Mouse (Mus musculus): Measurements from ENCODE around the gene Tmtc1.

Gene Tmtc1

DNA sequence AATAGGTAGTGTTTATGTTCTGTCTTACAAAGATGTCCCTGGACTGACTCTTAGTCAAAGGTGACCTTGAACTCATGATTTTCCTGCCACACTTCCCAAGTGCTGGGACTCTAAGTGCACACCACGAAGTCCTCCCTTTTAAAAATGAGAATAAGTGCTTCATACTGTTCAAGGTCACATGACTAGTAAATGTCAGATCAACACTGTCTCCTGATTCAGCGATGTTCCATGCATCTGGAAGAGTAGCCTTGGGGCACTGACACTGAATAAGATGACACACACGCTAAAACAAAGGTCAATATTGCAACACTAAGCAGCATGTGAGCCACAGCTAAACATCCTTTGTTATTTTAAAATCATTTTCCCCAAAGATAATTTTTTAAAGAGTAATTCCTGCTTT lies 139.0 kb downstream of the Tmtc1 start:
- DNase-seq = no peak

DNA sequence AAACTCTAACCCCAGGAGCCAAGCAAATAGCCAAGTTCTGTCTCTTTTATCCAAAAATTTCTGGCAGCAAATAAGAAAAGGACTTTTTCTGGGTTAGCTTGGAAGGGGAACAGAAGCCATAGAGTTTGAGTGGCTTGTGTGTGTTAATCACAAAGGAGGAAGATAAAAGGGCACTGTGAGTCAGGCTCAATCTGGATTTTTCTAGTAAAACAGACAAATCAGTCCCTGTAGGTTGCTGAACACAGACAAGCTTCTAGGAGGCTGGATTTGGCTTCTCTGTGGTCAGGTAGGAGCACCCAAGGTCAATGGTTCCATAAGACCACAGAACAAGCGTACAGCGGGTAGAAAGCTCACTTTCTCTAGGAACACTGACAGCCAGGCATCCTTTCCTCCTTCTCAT lies 141.9 kb downstream of the Tmtc1 start:
- no peak for DNase-seq

DNA sequence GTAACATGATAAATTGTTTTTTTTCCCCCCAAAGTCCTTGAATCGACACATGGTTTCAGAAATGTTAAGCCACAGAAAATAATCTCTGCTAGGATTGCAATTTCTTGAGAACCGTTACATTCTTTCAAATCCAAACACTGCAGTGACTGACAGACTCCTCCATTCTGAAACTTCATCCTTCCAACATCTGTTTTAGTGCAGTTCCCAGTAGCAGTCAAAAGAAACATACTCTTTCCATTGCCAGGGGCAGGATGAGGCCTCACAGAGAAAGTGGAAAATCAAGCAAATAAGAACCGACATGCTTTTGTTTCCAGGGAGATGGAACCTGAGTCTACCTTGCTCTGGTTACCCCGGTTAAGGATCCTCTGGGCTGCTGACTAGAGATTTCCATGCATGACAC lies 147.1 kb downstream of the Tmtc1 start:
- no peak for DNase-seq

DNA sequence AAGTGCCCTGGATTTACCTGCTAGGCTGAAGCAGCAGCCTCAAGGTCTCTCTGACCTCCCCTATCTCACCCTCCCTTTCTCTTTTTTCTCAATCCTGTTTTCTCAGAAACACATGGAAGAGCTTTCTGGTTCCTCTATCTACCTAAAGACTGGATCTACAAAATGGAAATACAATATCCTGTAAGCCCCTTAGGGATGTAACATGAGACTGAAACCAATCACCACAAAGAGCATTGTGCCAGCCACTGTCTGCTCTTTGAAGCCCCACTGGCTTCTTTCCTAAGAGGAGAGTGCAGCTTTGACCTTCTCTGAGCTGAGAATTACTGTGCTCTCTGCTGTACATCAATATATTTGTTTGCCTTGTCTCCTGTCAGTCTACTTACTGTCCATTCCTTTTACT lies 147.8 kb downstream of the Tmtc1 start:
- DNase-seq = no peak

DNA sequence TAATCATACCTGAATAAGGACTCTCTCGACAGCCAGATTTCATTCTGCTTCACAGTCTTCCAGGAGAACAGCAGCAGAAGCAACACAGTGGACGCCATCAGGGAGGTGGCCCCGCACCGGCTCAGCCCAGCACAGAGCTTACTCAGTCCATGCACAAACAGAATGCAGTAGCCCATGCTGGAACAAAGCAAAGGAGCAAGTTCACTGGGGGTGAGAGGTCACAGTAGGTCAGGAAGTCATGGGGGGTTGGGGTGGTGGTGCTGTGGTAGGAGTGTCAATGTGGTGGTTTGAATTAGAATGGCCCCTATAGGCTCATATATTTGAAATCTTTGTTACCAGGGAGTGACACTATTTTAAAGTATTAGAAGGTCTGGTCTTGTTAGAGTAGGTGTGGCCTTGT lies 149.7 kb downstream of the Tmtc1 start:
- DNase-seq = no peak

DNA sequence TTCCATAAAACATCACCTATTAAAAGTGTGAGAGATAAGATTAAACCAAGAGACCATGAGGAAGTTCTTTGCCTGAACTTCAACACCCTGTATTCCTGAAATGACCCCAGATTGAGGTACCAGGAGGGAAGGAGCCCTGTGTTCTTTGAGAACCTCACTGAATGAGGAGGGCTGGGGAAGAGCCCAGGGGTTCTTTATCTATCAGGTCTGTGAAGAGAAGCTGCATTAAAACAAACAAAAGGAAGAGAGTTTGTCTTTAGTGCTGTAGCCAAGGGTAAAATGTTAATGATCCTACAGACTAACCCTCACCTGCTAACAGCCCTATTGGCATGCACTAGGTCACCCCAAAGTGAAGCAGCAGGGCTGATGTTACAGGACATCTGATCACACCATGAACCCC lies 153.3 kb downstream of the Tmtc1 start:
- DNase-seq = no peak

DNA sequence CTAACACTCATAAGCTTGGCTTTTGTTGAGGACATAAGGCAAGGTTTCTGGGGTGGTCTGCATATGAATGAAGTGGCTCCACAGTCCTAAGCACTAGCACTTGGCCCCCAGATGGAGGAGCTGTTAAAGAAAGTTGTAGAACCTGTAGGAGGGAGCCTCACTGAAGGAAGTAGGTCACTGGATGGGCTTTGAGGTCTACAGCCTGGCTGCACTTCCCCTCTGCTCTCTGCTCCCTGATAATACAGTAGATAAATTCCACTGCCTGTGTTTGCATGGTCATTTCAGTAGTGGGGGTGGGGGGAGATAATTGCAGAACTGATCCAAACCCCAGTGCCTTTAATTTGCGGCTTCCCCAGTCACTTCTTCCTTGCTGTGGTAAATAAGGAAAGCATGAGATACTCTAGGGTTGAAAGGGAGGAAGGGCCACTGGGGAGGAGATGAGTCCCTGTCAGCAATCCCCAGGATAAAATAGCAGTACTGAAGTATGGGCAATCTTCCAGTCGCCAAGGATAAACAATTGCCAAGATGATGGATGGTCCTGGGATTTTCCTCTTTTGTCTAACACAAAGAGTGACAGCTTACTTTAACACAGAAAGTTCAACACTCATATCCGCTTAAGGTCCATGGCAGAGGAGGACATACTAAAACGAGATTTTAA lies 160.8 kb downstream of the Tmtc1 start:
- DNase-seq = peak; percentile 13

DNA sequence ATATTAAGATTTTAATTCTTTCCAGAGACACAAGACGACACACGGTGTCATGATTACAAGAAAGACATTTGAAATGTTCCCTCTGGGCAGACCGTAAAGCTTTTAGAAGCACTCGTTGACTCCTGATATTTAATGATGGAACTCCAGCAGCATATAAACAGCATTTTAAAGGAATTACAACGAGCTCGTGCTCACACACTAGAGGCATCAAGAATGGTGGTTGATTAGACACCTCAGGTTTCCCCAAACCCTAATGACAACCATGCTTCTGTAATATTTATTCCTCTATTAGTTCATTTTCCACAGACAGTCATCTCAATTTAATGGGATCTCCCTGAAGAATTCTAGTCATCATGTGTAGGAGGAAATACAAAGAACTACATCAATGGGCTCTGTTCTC lies 164.9 kb downstream of the Tmtc1 start:
- DNase-seq = no peak

DNA sequence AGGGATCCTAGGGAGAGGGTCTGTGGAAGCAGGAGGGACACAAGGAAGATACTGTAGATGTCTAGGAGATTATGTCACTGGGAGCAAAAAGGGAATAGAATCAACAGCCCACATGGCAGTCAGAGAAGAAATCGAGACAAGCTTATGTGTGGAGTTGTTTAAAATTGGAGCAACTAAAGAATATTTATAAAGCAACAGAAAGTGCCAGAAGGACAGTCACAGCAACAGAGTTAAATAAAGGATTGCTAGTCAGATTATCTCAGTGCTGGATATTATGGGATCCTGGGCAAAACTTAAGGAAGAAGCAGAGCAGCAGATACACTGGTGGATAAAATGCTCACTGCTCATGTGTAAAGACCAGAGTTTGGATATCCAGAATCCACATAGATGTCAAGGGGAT lies 167.8 kb downstream of the Tmtc1 start:
- DNase-seq = no peak

DNA sequence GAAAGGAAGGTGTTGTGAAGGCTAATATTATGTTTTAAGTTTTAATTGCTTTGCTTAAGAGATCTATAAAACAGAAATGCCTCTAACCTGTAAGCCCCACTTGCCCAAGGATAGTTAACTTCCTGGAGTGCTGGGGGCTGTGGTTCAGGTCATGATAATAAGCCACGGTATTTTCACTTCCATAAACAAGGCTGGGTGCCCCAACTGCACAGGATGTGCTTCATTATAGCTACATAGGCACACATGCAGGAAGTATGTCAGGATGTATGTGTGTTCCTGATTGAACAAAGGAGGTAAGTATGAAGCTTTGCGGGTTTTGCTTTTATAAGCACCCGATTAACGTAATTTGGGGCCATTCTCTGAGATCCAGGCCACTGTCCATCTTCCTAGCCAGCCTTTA lies 169.1 kb downstream of the Tmtc1 start:
- DNase-seq = no peak

DNA sequence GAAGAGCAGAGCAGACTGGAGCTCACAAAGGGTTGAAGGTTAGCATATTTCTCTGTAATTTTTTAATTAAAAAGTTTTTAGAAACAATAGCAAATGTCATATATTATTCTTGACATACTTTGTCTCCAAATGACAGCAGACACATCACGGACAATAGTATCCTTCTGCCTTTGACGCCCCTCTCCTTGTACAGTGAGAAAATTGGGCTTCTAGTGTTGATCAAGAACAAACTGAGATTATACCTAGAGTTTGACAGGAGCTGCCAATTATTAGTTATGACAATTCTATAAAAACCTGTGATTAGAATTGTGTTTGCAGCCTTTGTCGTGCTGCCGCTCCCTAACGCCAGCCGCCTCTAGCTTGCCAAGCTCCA lies 183.5 kb downstream of the Tmtc1 start:
- no peak for DNase-seq

DNA sequence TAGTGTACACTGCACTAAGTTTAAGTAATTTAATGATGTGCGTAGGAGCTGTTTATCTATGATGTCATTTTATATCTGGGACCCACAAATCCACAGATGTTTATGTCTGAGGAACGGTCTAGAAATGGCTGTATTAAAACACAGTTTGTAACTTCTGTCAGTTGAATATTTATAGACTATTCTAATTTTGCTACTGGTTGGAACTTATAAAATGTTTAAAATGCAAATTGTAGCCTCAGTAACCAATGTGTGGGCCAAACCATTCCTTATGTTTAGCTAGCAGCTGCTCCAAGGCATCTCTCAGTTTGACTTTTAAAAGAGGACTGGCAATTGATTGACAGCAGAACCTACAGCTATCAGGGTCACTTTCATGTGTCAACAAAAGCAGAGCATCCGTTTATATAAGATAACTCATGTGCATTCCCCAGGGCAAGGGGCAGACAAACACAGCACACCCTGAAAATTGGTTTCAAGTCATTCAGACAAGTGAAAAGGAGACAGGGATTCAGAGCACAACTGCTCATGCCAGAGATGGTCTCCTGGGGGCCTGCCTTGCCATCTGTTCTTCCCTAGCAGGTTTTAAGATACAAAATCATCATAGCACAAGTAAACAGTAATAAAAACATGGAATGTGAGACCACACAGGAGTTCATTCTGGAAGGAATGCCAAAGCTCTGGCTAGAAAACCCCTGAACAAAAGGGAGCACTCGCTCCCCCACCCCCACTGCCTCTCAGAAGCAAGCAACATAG lies 184.0 kb downstream of the Tmtc1 start:
- peak; percentile 32 for DNase-seq

DNA sequence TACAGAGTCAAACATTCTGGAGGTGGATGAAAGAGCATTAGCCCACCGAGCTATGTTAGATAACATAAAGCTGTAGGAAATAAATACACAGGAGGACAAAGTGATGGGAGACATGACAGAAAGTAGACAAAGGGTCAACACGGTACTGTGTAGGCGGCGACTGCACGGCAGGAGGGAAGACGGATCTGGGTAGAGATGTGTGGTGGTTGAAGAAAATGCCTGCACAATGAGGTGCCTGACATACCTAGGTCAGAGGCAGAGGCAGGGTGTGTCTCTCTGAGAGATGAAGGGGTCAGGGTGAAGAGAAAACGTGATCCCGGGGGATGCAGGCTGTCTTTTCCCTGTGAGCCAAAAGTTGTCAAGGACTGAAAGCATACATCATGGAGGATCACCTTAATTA lies 185.1 kb downstream of the Tmtc1 start:
- no peak for DNase-seq

DNA sequence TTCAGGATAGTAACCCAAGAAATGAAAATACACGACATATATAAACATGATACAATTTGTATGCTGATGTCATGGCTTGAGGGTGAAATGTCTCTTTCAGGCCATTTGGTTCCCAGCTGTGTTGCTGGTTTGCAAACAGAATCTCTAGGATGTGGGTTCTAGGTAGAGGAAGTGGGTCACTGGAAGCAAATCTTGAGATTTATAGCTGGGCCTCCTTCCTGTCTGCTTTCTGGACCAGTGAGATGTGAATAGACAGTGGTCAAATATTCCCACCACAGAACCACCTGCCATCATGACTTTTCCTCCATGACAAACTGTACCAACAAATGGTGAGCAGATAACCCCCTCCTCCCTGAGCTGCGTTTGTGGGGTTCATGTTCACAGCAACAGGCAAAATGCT lies 186.4 kb downstream of the Tmtc1 start:
- no peak for DNase-seq

DNA sequence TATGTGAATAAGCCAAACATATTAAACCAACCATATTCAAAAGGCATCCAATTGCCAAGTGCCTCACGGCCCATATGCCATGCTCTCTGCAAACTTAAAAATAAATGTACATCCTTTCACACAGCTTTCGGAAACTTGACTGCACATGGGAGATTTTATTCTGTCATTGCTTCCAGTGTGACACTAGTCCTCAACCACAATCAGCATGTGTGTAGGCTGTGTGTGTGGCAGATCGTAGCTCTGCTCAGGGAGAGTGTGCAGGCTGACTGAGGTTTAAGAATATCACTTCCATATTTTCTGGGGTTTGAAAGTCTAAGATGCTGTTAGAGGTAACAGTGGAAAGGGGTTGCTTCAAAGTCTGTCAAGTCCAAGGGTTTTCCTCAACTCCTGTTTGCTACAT lies 188.1 kb downstream of the Tmtc1 start:
- no peak for DNase-seq

DNA sequence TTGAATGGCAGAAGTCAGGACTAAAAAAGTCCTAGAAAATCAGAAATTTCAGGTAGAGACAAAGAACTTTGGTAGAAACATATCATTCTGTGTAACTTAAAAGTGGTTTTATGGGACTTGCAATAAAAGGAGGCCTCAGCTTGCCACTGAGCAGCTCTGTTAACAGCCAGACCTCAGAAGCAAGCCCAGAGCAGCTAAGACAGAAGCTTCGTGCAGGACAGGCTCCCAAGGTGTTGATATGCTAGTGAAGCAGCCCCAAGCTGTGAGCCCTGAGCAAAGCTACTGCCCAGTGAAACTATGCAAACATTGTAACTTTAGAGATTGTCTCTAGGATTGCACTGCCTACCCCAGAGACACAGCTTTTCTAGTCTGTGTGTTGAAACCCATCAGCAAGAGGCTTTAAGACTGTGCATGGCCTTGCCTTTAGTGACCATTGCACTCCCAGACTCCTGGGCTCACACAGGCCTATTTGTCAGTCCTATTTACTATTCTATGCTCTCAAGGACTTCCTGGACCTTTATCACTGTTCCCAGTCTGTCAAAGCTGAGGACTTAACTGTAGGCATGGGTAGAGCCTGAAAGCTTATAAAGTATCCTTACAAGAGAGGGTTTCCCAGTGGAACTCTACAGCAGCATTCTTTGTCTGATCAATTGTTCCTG lies 188.7 kb downstream of the Tmtc1 start:
- DNase-seq = no peak

DNA sequence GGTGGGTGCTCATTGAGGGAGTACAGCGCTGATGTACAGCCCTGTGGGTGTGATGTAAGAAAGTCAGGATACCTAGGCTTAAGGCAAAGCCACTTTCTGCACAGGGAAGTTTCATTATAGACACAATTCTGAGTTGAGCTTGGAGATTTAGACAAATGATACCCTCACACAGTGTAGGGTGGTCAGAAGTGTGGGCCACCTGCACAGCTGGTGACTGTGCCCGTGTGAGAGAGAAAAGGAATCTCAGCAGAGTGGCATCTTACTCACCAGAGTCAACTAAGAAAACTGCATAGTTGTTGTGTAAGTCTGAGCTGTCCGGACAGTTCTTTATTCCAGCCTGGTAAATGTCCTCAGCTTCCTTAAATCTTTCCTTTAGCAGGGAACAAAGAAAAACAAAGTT lies 195.0 kb downstream of the Tmtc1 start:
- DNase-seq = no peak

DNA sequence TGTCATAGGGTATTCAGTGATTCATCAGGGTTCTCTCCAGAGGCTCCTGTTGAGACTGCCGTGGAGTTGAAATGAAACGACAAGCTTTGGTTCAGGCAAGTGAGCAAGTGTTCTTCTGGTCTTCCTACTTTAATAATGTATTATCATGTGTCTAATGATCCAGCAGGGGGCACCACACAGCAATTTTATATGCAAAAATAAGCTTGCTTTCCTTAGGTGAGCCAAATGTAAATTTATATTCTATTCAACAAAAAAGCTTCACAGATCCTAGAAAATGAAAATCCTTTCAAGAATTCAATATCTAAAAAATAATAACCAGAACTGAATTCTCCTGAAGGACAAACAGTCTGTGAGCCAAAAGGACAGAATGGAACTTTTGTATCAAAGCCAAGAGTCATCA lies 195.6 kb downstream of the Tmtc1 start:
- peak; percentile 81 for DNase-seq

DNA sequence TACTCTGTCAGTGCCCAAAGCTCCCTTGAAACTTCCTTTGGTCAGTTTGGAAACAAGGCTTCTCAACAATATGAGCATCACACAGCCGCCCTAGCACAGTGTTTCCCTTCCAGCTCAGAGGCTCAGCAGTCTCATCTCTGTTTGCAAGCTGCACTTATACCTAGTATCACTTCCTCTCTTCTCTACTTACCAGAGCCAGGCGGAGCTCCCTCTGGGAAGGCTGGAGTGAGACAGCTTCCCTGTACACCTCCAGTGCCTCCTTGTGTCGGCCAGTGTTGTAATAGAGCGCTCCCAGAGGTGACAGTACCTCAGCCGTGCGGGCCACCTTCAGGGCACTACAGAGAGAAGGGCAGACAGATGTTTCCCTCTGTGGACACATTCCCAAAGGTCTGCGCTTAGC lies 197.6 kb downstream of the Tmtc1 start:
- DNase-seq = no peak

DNA sequence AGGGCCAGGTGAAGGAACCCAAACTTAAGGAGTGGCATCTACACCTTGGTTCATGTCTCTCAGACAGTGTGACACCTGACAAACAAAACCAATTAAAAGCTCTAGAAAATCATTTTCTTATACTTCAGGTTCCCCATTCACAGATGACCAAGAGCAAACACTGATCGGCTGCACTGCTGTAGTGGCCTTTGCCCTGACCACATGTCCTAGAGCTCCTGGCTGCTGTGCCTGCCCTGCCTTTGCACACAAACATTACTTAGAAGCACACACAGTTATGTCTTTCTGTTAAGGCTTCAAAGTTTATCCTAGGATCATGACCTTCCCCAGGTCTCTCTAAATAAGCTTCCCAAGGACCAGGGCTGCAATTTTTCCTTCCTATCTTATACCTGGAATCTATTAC lies 199.4 kb downstream of the Tmtc1 start:
- no peak for DNase-seq

DNA sequence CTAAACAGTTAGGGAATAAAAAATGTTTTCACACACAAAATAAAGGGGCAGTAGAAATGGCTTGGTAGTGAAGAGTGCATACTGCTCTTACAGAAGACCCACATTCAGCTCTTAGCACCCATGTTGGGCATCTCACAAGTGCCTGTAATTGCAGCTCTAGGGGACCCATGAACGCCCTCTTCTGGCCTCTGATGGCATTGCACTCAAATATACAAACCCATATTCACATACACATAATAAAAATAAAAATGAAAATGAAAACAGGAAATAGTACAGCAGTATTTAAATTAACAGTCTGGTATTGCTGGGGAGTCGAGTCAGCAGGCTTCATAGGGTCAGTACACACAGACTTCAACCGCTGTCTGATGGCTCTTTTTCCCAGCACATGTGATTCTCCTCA lies 201.9 kb downstream of the Tmtc1 start:
- no peak for DNase-seq

DNA sequence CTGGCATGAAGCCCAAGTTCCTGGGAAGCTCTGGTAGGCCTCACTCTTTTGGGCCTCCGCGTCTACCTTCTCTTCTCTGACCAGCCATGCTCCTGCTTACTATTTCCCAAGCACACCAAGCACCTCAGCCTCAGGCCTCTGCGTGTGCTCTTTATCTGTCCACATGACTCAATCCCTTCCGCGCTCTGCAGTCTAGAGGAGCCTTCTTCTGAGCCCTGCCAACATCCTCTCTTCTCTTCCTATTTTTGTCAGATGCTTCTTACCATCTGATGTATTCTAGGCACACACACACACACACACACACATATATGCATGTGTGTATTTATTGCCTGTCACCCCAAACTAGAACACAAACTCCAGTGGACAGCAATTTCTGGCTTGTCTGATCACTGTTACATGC lies 202.5 kb downstream of the Tmtc1 start:
- no peak for DNase-seq

DNA sequence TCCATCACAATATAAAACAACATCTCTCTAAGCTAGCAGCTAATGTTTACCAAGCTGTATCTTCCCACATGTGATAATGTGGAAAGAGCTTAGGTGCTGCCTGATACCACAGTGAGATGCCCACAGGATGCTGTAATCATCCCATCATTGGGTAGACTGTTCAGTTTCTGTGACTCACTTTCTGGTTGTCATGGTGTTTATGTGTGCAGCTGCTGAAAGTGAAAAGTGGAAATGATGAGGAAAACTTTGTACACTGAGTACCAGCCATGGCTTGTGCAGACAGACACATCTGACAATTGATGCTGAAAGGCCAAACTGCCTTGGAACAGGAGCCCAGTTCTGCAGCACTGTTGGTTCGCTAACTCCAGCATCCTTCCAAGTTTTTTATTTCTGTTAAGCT lies 204.9 kb downstream of the Tmtc1 start:
- DNase-seq = no peak

DNA sequence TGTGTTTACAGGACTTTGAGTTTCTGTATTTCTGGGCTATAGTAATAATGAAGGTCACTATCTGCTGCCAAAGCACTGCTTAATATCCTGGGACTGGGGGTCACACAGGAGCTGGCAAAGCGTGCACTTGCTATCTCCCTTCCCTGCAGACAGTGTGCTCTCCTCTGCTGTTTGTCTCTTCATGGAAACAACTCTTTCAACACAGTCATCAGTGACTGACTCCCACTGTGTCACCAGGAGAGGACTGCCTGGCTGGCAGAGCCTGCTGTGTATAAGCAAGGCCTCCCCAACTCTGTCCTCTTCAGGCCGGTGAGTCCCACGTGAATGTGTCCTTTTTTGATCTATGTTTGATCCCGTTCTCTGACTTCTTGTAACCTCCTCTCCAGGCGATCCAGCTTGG lies 206.7 kb downstream of the Tmtc1 start:
- DNase-seq = no peak
